Mouse (Mus musculus) olfactory bulb, adult 2 months (tissue): ENCODE data around the gene Thbs1. TPM values are rescaled to one million over a fixed set of nuclear protein-coding genes. Genes with fewer than 3 reads are reported as not detected.

Experiments used
- H3K27ac ChIP-seq: fragments of 200-500 bp; 2 replicates; pipeline ENCODE4 v1.5.1; 2012; ENCODE audit warnings: low read depth, low read length; ENCODE audit not compliant: insufficient read depth
- H3K4me1 ChIP-seq: fragments of 200-500 bp; 2 replicates; pipeline ENCODE4 v1.6.1; 2012; ENCODE audit warnings: low read length; ENCODE audit not compliant: control insufficient read depth, insufficient read depth
- H3K4me3 ChIP-seq: fragments of 200-500 bp; 2 replicates; pipeline ENCODE4 v1.5.1; 2012; ENCODE audit warnings: mild to moderate bottlenecking, low read depth, low read length, moderate library complexity; ENCODE audit not compliant: insufficient read depth
- CTCF ChIP-seq: fragments of 200-500 bp; IDR thresholded peaks from 2 replicates; pipeline ENCODE4 v1.5.1; 2012; ENCODE audit warnings: low read depth, mild to moderate bottlenecking, low read length, moderate library complexity; ENCODE audit not compliant: insufficient read depth
- POLR2A ChIP-seq: fragments of 200-500 bp; IDR thresholded peaks from 2 replicates; pipeline ENCODE4 v1.6.1; 2012; ENCODE audit warnings: mild to moderate bottlenecking, low read depth, low read length, moderate library complexity; ENCODE audit not compliant: insufficient read depth
- WGBS: fragments of 180-500 bp; shearing (Covaris S2); methylation state at CpG from one replicate; pipeline ENCODE4 v1.1.7; 2018; 5-methylcytosine and 5-hydroxymethylcytosine counted together
- polyA plus RNA-seq: library from polyadenylated mRNA; stranded (reverse); fragments of >200 nt; gene quantifications from 2 replicates; pipeline ENCODE4 v1.2.4, GENCODE M21; 2012; ENCODE audit warnings: low replicate concordance; ENCODE audit not compliant: missing spikeins, insufficient read depth, insufficient read length

Thbs1 gene
- polyA plus RNA-seq, 1 experiment: not detected

- H3K4me3 ChIP-seq: no peak overlapping the region
- peaks cover 13% of the 10 kb centered on the region for H3K4me1 ChIP-seq
- WGBS: 28% methylated on average over 5 of the region's 5 CpGs
- no peak overlapping the region for H3K27ac ChIP-seq
- TF ChIP-seq CTCF: no peak
- TF ChIP-seq POLR2A: no peak
Measured at GRCm38 (mm10) chr2:118112438-118112837, 762 bp downstream of the Thbs1 start.

GRCm38 (mm10) chr2:118112846-118113479 lies 1.3 kb downstream of the Thbs1 start:
- Histone ChIP-seq H3K4me3 (no peak overlapping the region), H3K27ac (no peak overlapping the region), H3K4me1 (peaks cover 13% of the 10 kb centered on the region)
- TF ChIP-seq CTCF (no peak), POLR2A (no peak)
- 51% methylated on average over 21 of the region's 21 CpGs for WGBS

GRCm38 (mm10) chr2:118113808-118114524 lies 2.3 kb downstream of the Thbs1 start:
- Histone ChIP-seq H3K4me3 (no peak overlapping the region), H3K4me1 (peaks cover 13% of the 10 kb centered on the region), H3K27ac (no peak overlapping the region)
- WGBS: 33% methylated on average over 8 of the region's 8 CpGs
- TF ChIP-seq CTCF: no peak
- TF ChIP-seq POLR2A: no peak

DNA sequence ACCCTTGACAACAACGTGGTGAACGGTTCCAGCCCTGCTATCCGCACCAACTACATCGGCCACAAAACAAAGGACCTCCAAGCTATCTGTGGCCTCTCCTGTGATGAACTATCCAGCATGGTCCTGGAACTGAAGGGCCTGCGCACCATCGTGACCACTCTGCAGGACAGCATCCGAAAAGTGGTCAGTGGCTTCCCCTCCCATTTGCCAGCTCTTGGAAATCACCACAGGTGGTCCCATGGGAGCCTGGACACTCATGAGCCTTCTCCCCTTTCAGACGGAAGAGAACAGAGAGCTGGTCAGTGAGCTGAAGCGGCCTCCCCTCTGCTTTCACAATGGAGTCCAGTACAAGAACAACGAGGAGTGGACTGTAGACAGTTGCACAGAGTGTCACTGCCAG lies 3.0 kb downstream of the Thbs1 start:
- Histone ChIP-seq H3K27ac (no peak overlapping the region), H3K4me3 (no peak overlapping the region), H3K4me1 (peaks cover 13% of the 10 kb centered on the region)
- WGBS: 82% methylated on average over 10 of the region's 10 CpGs
- TF ChIP-seq POLR2A (no peak), CTCF (no peak)

DNA sequence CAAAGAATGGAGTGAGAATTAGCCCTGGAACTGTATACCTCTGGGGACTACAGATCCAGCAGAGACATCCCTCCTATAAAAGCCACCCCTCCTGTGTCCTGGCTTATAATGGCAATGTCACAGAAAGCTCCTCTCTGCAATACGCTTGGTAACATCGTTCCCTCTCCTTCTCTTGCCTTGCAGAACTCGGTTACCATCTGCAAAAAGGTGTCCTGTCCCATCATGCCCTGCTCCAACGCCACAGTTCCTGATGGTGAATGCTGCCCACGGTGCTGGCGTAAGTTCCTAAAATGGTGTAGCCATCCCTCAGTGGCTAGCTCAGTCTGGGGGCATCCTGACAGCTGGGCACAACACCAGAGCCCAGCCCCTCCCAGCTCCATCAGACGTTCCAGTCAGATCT lies 4.0 kb downstream of the Thbs1 start:
- Histone ChIP-seq H3K27ac (no peak overlapping the region), H3K4me3 (no peak overlapping the region), H3K4me1 (peaks cover 10% of the 10 kb centered on the region)
- WGBS: 90% methylated on average over 7 of the region's 7 CpGs
- TF ChIP-seq POLR2A (no peak), CTCF (no peak)

- no peak overlapping the region for H3K27ac ChIP-seq
- H3K4me3 ChIP-seq: no peak overlapping the region
- 80% methylated on average over 2 of the region's 2 CpGs for WGBS
- peaks cover 9% of the 10 kb centered on the region for H3K4me1 ChIP-seq
- TF ChIP-seq POLR2A: no peak
- TF ChIP-seq CTCF: no peak
Measured at GRCm38 (mm10) chr2:118116180-118116579, 4.5 kb downstream of the Thbs1 start.

DNA sequence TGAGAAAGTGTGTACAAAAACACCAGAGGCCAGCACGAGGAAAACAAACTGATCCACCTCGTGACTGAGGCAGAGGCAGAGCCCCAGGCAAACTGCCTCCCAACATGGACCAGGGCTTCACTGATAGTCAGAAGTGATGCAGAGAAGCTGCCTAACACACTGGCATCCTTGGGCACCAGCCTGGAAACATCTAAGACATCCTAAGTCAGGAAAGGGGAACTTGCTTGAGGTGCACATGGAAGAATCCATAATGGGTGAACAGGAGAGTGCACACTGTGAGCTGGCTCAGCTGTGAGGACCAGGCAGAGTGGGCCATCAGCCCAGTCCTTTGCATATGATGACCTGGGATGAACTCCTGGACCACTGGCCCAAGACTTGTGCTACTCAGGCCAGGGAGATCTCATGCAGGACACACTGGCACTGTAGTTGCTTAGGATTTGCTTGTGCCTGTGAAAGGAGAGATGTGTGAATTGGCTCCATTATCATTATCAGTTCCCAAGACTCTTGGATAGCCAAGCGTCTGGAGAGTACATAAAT lies 5.1 kb downstream of the Thbs1 start:
- Histone ChIP-seq H3K27ac (no peak overlapping the region), H3K4me1 (peaks cover 4% of the 10 kb centered on the region), H3K4me3 (no peak overlapping the region)
- TF ChIP-seq CTCF (no peak), POLR2A (no peak)
- 89% methylated on average over 3 of the region's 3 CpGs for WGBS

- WGBS: 87% methylated on average over 11 of the region's 11 CpGs
- no peak overlapping the region for H3K27ac ChIP-seq
- TF ChIP-seq CTCF (no peak), POLR2A (no peak)
- H3K4me1 ChIP-seq: 0 out of 2 replicates have a peak, but pooled peaks cover 3% of the 10 kb centered on the region
- H3K4me3 ChIP-seq: no peak overlapping the region
Measured at GRCm38 (mm10) chr2:118117401-118117800, 5.7 kb downstream of the Thbs1 start.

DNA sequence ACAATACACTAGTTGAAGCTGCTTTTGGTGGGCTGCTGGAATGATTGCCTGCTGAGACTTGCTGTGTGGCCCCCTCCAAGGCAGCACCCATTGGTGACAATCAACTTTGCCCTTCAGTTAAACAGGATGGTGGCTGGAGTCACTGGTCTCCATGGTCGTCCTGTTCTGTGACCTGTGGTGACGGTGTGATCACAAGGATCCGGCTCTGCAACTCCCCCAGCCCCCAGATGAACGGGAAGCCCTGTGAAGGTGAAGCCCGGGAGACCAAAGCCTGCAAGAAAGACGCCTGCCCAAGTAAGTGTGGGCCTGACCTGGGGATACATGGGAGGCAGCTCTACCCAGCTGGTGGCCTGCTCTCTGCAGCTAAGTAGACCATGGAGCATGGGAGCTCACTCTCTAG lies 6.4 kb downstream of the Thbs1 start:
- Histone ChIP-seq H3K27ac (no peak overlapping the region), H3K4me3 (no peak overlapping the region), H3K4me1 (0 out of 2 replicates have a peak, but pooled peaks cover 3% of the 10 kb centered on the region)
- TF ChIP-seq CTCF (no peak), POLR2A (no peak)
- 86% methylated on average over 6 of the region's 6 CpGs for WGBS

DNA sequence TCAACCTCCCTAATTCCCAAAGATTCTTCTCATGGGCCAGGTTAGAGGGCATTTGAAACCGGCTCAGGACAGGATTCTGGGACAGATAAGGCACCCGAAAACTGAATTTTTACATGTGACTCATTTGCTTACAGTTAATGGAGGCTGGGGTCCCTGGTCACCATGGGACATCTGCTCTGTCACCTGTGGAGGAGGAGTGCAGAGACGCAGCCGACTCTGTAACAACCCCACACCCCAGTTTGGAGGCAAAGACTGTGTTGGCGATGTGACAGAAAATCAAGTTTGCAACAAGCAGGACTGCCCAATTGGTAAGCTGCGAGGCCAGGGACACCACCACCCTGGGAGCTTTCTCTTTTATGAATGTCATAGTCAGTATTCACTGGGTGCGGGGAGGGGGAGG lies 6.8 kb downstream of the Thbs1 start:
- no peaks in the 10 kb centered on the region for H3K4me1 ChIP-seq
- H3K4me3 ChIP-seq: no peak overlapping the region
- H3K27ac ChIP-seq: no peak overlapping the region
- TF ChIP-seq CTCF: no peak
- no peak for TF ChIP-seq POLR2A
- WGBS: 94% methylated on average over 7 of the region's 7 CpGs
